Mouse (Mus musculus): ENCODE results near the gene 4930415O20Rik. TPM values are rescaled to one million over a fixed set of nuclear protein-coding genes. Genes with fewer than 3 reads are reported as not detected.

Gene 4930415O20Rik
- polyA plus RNA-seq, 1 experiment from 2014 or later, result not detected

GRCm38 (mm10) chr15:98607557-98607956 lies 36.8 kb downstream of the 4930415O20Rik start:
- H3K27me3 ChIP-seq, result no peaks in the 10 kb centered on the region
- DNase-seq (no peak), ATAC-seq (ENCODE audit: low read depth) (no peak)
- peak overlapping the region; percentile 92 for H3K9ac ChIP-seq
- H3K4me3 ChIP-seq (replicated peaks), result peak overlapping the region; percentile 87
- peak overlapping the region; percentile 99 for H3K27ac ChIP-seq
- WGBS (ENCODE audit: insufficient replicate concordance), result 34% methylated on average over 4 of the region's 4 CpGs
- peak overlapping the region; percentile 99 for H3K4me2 ChIP-seq
- no peaks in the 10 kb centered on the region for H3K9me3 ChIP-seq (replicated peaks)
- H3K4me1 ChIP-seq (replicated peaks), result peaks cover 78% of the 10 kb centered on the region
- H3K36me3 ChIP-seq, result peaks cover 21% of the 10 kb centered on the region

GRCm38 (mm10) chr15:98608058-98608783 lies 37.4 kb downstream of the 4930415O20Rik start:
- DNase-seq (no peak), ATAC-seq (ENCODE audit: low read depth) (peak; percentile 16; the same call in 1 of the 2 replicates)
- peak overlapping the region; percentile 99 for H3K27ac ChIP-seq
- H3K4me2 ChIP-seq, result peak overlapping the region; percentile 99
- WGBS (ENCODE audit: insufficient replicate concordance), result 24% methylated on average over 9 of the region's 10 CpGs
- no peaks in the 10 kb centered on the region for H3K9me3 ChIP-seq (replicated peaks)
- peaks cover 19% of the 10 kb centered on the region for H3K36me3 ChIP-seq
- H3K4me1 ChIP-seq (replicated peaks), result peaks cover 72% of the 10 kb centered on the region
- peak overlapping the region; percentile 87 for H3K4me3 ChIP-seq (replicated peaks)
- H3K27me3 ChIP-seq, result no peaks in the 10 kb centered on the region
- H3K9ac ChIP-seq, result peak overlapping the region; percentile 92

GRCm38 (mm10) chr15:98608784-98609250 lies 38.0 kb downstream of the 4930415O20Rik start:
- H3K4me3 ChIP-seq (replicated peaks), result peak overlapping the region; percentile 87

DNA sequence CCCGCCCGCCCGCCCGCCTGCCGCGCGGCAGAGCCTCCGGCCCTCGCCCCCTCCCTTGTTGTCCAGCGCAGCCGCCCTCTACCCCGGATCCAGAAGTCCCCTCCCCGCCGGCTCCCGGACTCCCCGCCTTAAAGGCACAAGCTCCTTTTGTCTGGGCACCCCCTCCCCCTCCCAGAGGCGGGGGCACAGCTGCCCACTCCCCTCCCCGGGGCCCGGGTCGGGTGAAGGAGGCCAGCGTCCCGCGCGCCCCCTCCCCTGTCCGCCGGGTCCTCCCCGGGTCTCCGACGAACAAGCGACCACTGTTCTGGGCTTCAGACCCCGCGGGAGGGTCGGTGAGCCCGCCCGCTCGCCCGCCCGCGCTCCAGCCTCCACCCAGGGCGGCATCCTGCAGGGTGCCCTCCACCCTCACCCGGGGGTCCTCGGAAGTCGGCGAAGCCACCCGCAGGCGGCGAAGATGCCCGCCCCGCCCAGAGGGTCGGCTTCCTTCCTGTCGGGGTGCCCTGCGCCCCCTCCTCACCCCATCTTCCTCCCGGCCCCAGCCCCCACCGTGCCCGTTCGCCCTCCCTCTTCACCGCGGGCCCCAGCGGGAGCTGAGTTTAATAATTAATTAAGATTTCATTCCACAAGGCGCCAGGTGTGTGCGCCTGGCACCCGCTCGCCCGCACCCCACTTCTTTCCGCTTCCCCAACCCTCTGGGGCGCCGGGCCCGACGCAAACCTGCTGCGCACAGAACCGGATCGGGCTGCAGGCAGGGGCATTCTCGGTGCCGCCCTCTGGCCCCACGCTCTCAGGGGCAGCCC lies 38.7 kb downstream of the 4930415O20Rik start, which contains the start of gene Adcy6:
Gene Adcy6, minus strand, starts transcription at position 746 of the 800 bp plus-strand sequence.
- ATAC-seq (ENCODE audit: low read depth) (peak; percentile 34), DNase-seq (peak; percentile 35)
- no peaks in the 10 kb centered on the region for H3K27me3 ChIP-seq
- H3K4me1 ChIP-seq (replicated peaks), result peaks cover 58% of the 10 kb centered on the region
- peak within 1 kb of the TSS; percentile 92 for H3K9ac ChIP-seq
- peaks cover 6% of the 10 kb centered on the region for H3K36me3 ChIP-seq
- 2% methylated on average over 65 of the region's 75 CpGs for WGBS (ENCODE audit: insufficient replicate concordance)
- H3K27ac ChIP-seq, result peak within 1 kb of the TSS; percentile 99
- H3K9me3 ChIP-seq (replicated peaks), result no peaks in the 10 kb centered on the region
- peak within 1 kb of the TSS; percentile 99 for H3K4me2 ChIP-seq
- peak within 1 kb of the TSS; percentile 87 for H3K4me3 ChIP-seq (replicated peaks)

More at GRCm38 (mm10) chr15:98608784-98609250, 38.0 kb downstream of the 4930415O20Rik start:
- peak overlapping the region; percentile 99 for H3K4me2 ChIP-seq
- no peaks in the 10 kb centered on the region for H3K9me3 ChIP-seq (replicated peaks)
- no peak for DNase-seq
- peaks cover 13% of the 10 kb centered on the region for H3K36me3 ChIP-seq
- H3K9ac ChIP-seq, result peak overlapping the region; percentile 92
- WGBS (ENCODE audit: insufficient replicate concordance), result 1% methylated on average over 13 of the region's 26 CpGs
- peaks cover 66% of the 10 kb centered on the region for H3K4me1 ChIP-seq (replicated peaks)
- peak; percentile 1; the same call in 1 of the 2 replicates for ATAC-seq (ENCODE audit: low read depth)
- no peaks in the 10 kb centered on the region for H3K27me3 ChIP-seq
- peak overlapping the region; percentile 99 for H3K27ac ChIP-seq

DNA sequence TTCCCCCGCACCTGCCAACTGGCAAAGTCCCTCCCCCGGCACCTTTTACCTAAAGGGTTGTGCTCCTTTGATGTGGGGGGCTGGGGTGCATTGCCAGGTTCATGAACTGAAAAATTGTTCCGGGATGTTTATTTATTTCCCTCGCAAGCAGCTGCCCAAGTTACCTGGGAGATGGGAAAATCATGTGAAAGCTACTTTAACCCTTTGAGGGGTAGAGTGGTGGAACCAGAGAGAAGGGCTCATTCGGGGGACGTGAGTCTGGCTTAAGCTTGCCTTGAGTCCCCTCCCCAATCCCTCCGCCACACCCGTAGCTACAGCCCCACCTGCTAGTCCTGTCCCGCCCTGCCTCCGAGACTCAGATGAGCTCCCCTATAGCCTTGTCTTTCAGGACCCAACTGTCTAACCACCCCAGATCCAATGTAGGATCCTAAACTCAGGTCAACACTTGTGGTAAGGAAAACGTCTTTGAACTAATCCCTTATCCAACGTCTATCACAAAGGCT lies 39.4 kb downstream of the 4930415O20Rik start:
- Histone ChIP-seq H3K4me2 (peak overlapping the region; percentile 99), H3K9me3 (replicated peaks) (no peaks in the 10 kb centered on the region), H3K36me3 (no peaks in the 10 kb centered on the region), H3K4me3 (replicated peaks) (peak overlapping the region; percentile 87), H3K9ac (peak overlapping the region; percentile 92), H3K27me3 (no peaks in the 10 kb centered on the region), H3K27ac (peak overlapping the region; percentile 99), H3K4me1 (replicated peaks) (peaks cover 52% of the 10 kb centered on the region)
- 10% methylated on average over 12 of the region's 12 CpGs for WGBS (ENCODE audit: insufficient replicate concordance)
- DNase-seq (no peak), ATAC-seq (ENCODE audit: low read depth) (no peak)

DNA sequence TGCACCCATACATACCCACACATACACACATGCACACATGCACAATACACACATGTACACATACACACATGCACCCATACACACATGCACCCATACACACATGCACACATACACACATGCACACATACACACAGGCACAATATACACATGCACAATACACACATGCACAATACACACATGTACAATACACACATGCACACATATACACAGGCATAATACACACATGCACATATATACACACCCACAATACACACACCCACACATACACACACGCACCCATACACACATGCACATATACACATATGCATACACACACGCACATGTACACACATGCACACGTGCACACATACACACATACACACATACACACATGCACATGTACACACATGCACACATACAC lies 41.4 kb downstream of the 4930415O20Rik start:
- no peak for DNase-seq
- WGBS (ENCODE audit: insufficient replicate concordance), result 84% methylated on average over 3 of the region's 3 CpGs
- H3K4me2 ChIP-seq, result no peak overlapping the region
- H3K27me3 ChIP-seq, result no peaks in the 10 kb centered on the region
- no peak overlapping the region for H3K27ac ChIP-seq
- no peak overlapping the region for H3K9ac ChIP-seq
- no peaks in the 10 kb centered on the region for H3K36me3 ChIP-seq
- no peak for ATAC-seq (ENCODE audit: low read depth)
- H3K4me3 ChIP-seq (replicated peaks), result no peak overlapping the region
- no peaks in the 10 kb centered on the region for H3K9me3 ChIP-seq (replicated peaks)
- H3K4me1 ChIP-seq (replicated peaks), result peaks cover 37% of the 10 kb centered on the region

GRCm38 (mm10) chr15:98614551-98614950 lies 43.7 kb downstream of the 4930415O20Rik start:
- no peak overlapping the region for H3K27ac ChIP-seq

DNA sequence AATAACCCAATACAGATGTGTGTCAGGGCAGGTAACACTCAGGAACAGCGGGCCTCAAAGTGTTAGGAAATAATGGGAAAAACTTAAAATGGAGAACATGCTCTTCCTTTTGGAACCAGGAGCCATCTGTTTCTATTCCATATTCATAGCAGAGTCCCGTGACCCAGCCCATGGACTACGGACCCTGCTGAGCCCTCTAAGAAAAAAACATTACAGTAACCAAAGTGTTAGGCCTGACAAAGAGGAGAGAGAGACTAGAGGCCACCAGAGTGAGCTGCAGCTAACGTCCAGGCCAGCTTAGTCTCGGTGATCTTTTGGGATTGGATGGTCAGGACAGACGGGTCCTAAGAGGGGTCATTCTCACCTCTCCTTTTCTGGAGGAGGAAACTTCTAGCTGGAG lies 44.2 kb downstream of the 4930415O20Rik start:
- Histone ChIP-seq H3K27ac (no peak overlapping the region), H3K9me3 (replicated peaks) (no peaks in the 10 kb centered on the region), H3K36me3 (no peaks in the 10 kb centered on the region), H3K4me1 (replicated peaks) (peaks cover 14% of the 10 kb centered on the region), H3K27me3 (peaks cover 23% of the 10 kb centered on the region), H3K4me3 (replicated peaks) (no peak overlapping the region), H3K4me2 (no peak overlapping the region), H3K9ac (no peak overlapping the region)
- ATAC-seq (ENCODE audit: low read depth) (no peak), DNase-seq (no peak)
- 74% methylated on average over 6 of the region's 6 CpGs for WGBS (ENCODE audit: insufficient replicate concordance)

More at GRCm38 (mm10) chr15:98614551-98614950, 43.7 kb downstream of the 4930415O20Rik start:
- Histone ChIP-seq H3K9me3 (replicated peaks) (no peaks in the 10 kb centered on the region), H3K4me3 (replicated peaks) (no peak overlapping the region), H3K4me2 (no peak overlapping the region), H3K27me3 (peaks cover 19% of the 10 kb centered on the region), H3K9ac (no peak overlapping the region), H3K36me3 (no peaks in the 10 kb centered on the region), H3K4me1 (replicated peaks) (peaks cover 18% of the 10 kb centered on the region)
- 71% methylated on average over 9 of the region's 9 CpGs for WGBS (ENCODE audit: insufficient replicate concordance)
- no peak for DNase-seq
- ATAC-seq (ENCODE audit: low read depth), result no peak

GRCm38 (mm10) chr15:98615751-98616150 lies 44.9 kb downstream of the 4930415O20Rik start:
- H3K9me3 ChIP-seq (replicated peaks), result no peaks in the 10 kb centered on the region
- no peaks in the 10 kb centered on the region for H3K36me3 ChIP-seq
- H3K27me3 ChIP-seq, result peaks cover 31% of the 10 kb centered on the region
- H3K9ac ChIP-seq, result no peak overlapping the region
- H3K4me1 ChIP-seq (replicated peaks), result peaks cover 6% of the 10 kb centered on the region
- 62% methylated on average over 6 of the region's 6 CpGs for WGBS (ENCODE audit: insufficient replicate concordance)
- no peak overlapping the region for H3K27ac ChIP-seq
- DNase-seq (no peak), ATAC-seq (ENCODE audit: low read depth) (no peak)
- H3K4me3 ChIP-seq (replicated peaks), result no peak overlapping the region
- no peak overlapping the region for H3K4me2 ChIP-seq

DNA sequence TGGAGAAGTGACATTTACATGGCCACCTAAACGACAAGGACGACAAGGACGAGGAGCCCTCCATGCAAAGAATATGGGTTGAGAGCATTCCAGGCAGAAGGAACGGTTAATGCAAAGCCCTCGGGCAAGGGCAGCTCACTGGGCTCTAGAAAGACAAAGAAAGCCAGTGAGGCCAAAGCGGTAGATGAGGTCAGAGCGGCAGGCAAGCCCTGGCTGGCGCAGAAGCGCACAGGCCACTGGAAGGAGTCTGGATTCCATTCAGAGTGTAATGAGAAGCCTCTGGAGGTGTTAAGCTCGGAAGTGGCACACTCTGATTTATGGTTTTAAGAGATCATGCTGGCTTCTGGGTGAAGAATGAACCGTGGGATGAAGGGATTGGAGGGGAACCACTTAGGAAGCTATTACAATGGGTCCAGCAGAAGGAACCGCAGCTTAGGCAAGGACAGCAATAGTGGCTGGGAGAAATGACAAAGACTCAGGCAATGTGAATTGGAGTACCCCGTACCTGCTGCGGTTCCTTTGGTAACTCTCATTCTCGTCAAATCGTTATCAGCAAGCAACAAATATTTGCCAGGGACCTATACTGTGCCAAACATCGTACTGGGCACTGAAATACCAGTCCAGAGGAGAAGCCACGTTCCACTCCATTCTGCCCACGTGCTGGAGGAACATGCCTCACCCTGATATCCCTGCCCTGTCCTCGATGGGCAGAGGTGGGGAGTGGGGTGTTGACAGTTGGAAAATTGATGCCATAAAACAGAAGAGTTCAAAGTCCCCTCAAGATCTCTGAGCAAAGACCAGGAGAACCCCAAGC lies 45.8 kb downstream of the 4930415O20Rik start:
- no peak overlapping the region for H3K4me3 ChIP-seq (replicated peaks)
- no peaks in the 10 kb centered on the region for H3K36me3 ChIP-seq
- DNase-seq (no peak), ATAC-seq (ENCODE audit: low read depth) (0 out of 2 replicates have a peak, but pooled peaks have one; percentile 24)
- no peak overlapping the region for H3K9ac ChIP-seq
- peaks cover 6% of the 10 kb centered on the region for H3K4me1 ChIP-seq (replicated peaks)
- H3K9me3 ChIP-seq (replicated peaks), result no peaks in the 10 kb centered on the region
- H3K27ac ChIP-seq, result no peak overlapping the region
- peaks cover 36% of the 10 kb centered on the region for H3K27me3 ChIP-seq
- H3K4me2 ChIP-seq, result peak overlapping the region; percentile 35
- whole genome bisulfite sequencing (ENCODE audit: insufficient replicate concordance), result 50% methylated on average over 20 of the region's 20 CpGs
